Mouse (Mus musculus) adrenal gland, postnatal 10 days (tissue): ENCODE data around the gene L3mbtl4. TPM values are rescaled to one million over a fixed set of nuclear protein-coding genes. Genes with fewer than 3 reads are reported as not detected.

ENCODE experiments used
- DNase-seq: peaks from one replicate; pipeline ENCODE4 v3.0.0; 2021; ENCODE audit warnings: mixed read lengths
- total RNA-seq, 2 experiments: library from RNA; stranded (reverse); gene quantifications; 2 replicates each; pipeline ENCODE4 v1.2.3; 2021

L3mbtl4 gene
- total RNA-seq, 2 experiments from 2014 or later, result 0.42 to 0.97 TPM

DNA sequence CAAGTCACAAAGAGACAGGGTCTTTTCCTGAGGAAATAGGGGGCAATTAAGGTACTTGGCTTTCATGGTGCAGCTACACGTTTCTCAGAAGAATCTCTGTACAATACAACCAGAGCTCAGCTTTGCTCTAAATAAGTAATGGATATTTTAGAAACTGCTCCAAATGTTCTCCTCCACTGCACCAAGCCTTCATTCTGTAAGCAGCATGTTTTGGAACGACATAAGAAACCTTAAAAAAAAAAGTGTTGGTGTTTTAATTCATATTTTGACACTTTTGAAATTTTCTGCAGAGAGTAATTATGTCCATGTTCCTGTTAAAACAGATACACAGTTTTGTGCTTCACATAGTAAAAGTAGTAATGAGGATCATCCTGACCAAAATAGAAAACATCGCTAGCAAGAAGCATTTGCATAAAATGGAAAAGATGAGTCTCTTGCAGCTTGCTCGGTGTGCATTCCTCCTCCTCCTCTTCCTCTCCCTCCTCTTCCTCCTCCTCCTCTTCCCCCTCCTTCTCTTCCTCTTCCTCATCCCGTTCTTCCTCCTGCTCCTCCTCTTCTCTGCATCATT is 369.0 kb downstream of the L3mbtl4 start:
- no peak for DNase-seq

- no peak for DNase-seq
Measured at GRCm38 (mm10) chr17:68666528-68666927, 392.9 kb downstream of the L3mbtl4 start.

- DNase-seq, result no peak
Measured at GRCm38 (mm10) chr17:68672088-68672504, 398.5 kb downstream of the L3mbtl4 start.

- no peak for DNase-seq
Measured at GRCm38 (mm10) chr17:68710701-68711100, 437.1 kb downstream of the L3mbtl4 start.

GRCm38 (mm10) chr17:68711350-68711749 is 437.8 kb downstream of the L3mbtl4 start:
- DNase-seq, result no peak

DNA sequence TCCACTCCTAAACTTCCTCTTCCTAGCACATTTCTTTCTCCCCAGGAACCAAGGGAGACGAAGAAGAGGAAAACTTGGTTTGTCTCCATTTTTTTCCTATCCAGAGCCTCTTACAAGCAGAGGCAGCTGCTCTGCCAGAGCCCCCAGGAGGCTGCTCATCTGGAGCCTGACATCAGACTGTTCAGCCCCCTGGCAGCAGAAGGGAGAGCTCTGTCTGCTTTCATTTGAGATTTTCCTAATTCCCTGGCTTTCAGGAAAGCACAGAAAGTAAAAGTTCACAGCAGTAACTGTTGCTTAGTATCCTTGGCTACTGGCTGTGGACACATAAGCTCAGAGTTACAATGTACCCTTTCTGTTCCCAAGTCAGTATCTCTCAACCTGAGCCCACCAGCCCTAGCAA is 474.7 kb downstream of the L3mbtl4 start:
- DNase-seq, result no peak

- DNase-seq, result no peak
Measured at GRCm38 (mm10) chr17:68750513-68750912, 476.9 kb downstream of the L3mbtl4 start.

- DNase-seq, result no peak
Measured at GRCm38 (mm10) chr17:68753112-68753511, 479.5 kb downstream of the L3mbtl4 start.

DNA sequence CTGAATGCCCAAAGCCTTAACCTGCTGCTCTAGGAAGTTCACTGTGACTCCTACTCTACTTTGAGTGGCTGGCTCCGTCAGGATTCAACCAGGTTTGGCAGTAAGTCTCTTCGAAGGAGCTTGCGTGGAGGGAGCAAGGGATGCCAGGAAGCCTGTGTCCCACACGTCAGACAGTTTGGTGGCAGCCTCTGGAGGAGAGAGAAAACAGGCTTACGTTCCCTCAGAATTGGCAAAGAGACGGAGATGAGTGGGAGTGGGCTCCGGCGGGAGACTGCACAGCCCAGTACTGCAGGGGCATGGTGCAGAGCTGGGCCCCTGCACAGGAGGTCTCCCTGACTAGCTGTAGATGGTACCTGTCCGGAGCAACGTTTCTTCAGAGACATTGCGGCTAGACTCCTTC is 481.2 kb downstream of the L3mbtl4 start:
- DNase-seq, result no peak

DNA sequence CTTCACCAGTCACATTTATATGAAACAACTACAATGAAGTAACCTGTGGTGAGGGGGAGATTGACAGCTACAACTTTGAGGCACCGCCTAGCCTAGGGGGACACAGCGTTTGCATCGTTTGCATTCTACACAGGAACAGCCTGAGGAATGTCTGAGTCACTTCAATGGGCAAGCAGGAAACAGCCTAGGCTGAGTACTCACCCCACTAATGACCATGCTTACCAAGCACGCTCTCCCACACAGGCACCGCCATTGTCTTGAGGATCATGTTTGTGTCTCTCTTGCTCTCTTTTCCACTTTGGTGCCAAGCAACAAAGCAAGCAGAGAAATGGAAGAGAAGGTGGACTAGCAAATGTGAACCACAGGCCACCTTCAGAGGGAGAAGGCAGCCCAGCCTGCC is 484.8 kb downstream of the L3mbtl4 start:
- DNase-seq, result no peak

DNA sequence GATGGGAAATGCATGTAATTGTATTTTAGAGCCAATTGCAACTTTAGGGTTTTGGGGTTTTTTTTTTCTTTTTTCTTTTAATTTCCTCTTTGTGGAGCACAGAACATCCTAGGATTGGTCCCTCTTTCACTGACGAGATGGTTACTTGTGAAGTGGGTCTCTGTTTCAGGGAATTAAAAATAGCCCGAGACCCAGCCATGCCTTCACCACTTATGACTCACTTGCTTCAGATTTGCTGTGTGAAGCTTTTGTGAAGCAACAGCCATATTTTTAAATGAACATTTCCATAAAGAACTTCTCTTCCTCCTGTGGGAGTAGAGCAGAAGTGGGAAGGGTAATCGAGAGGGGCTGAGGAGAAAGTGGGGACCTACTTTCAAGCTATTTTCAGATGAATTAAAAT is 485.3 kb downstream of the L3mbtl4 start:
- no peak for DNase-seq

- DNase-seq, result no peak
Measured at GRCm38 (mm10) chr17:68759978-68760377, 486.4 kb downstream of the L3mbtl4 start.

GRCm38 (mm10) chr17:68764329-68764880 is 490.8 kb downstream of the L3mbtl4 start:
- no peak for DNase-seq

GRCm38 (mm10) chr17:68769561-68769960 is 496.0 kb downstream of the L3mbtl4 start:
- DNase-seq, result no peak

DNA sequence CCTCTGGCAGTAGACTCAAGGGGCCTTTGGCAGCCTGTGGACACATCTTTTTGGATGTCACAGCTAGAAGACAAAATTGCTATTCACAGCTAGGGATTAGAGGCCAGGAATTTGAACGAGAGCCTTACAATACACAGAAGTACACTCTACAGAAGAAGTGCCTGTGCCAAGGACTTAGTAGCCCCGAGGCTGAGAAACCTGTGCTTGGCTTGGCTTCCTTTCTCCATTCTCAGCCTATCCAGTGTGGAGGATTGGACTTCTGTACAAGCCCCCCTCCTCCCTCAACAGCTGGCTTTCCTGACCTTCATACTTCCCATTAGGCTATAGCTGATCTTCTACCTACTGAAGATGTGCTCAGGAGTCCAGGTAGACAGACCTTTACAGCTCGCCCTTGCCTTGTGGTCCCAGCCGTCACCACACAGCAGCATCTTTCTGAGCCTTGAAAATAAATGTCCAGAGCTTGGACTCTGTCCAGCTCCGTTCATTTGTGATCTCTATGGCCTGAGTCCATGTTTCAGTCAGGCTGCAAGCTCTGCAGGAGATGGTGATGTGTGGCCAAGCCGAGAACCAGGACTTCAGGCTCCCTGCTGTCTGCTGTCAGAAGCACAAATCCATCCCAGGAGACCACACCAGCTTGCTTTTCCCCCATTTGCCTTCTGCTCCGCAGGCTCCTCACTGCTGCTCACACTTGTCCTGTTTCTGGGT is 497.6 kb downstream of the L3mbtl4 start:
- peak; percentile 4 for DNase-seq

DNA sequence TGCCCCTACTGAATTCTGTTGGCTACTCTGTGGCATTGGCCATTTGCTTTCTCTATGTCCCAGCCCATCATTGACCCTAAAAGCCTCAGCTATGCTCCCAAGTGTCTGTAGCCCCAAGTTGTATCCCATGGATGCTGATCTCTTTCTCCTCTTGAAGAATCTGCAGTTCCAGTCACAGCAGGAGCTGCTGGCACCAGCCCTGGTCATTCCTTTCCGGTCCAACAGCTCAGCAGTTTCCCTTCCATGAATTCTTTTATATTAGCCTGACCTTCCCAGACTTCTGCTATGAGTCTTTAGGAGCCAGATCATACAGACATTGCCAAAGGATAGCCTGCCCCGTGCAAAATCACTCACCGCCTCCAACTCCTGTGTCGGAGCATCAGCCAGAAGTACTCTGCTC is 520.1 kb downstream of the L3mbtl4 start:
- no peak for DNase-seq

DNA sequence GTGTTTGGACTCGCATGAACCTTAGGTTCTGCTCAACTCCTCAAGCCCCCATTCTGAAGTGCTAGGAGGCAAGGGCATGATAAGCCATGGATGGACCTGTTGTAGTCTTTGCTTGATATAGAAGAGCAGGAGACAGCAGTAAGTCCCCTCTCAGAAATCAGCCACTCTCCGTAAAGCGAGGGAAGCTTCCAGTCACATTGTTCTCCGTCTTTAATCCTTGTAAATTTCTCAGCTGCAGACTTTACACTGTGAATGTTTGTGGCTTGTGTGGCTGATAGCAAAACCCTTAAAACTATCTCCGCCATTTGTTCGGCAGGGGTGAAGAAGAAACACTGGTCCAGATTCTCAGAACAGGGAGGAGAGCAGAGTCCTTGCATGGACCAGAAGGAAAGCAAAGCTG is 552.7 kb downstream of the L3mbtl4 start, which contains the start of gene Tmem200c:
TSS of gene Tmem200c (plus strand) at position 301 of the 400 bp plus-strand sequence.
- DNase-seq, result no peak
